14 mouse cellular contexts compared by ENCODE assay signal in genomic region chr10:99474546-99474945, GRCm38 (mm10).
"Had no signal": no experiment of that assay in that cellular context is flagged by ENCODE, and none has a peak within 500 bp of the region (broad histone marks: within the 10 kb centered on the region; RNA-seq: fewer than 3 reads in every experiment).

No protein-coding gene starts in this region.

- H3K36me3 ChIP-seq: limb, embryonic 15.5 days; liver, embryonic 12.5 days; midbrain, embryonic 10.5 days; neural tube, embryonic 15.5 days had no signal

- H3K4me1 ChIP-seq: liver, embryonic 12.5 days had no signal

- H3K9ac ChIP-seq: limb, embryonic 15.5 days; liver, embryonic 12.5 days; lung, embryonic 14.5 days; neural tube, embryonic 15.5 days had no signal

- H3K9me3 ChIP-seq: limb, embryonic 15.5 days; liver, embryonic 12.5 days; midbrain, embryonic 10.5 days; neural tube, embryonic 15.5 days had no signal

- H3K27ac ChIP-seq: kidney, postnatal 0 days; limb, embryonic 15.5 days; liver, embryonic 12.5 days; midbrain, embryonic 10.5 days; neural tube, embryonic 15.5 days had no signal

- H3K4me2 ChIP-seq: limb, embryonic 15.5 days; liver, embryonic 12.5 days; lung, embryonic 14.5 days; neural tube, embryonic 15.5 days had no signal

- H3K4me3 ChIP-seq: limb, embryonic 15.5 days; liver, embryonic 12.5 days; midbrain, embryonic 10.5 days; myocyte; neural tube, embryonic 15.5 days had no signal

- ATAC-seq: liver, embryonic 12.5 days had no signal

- DNase-seq: kidney, postnatal 36 days; lung, embryonic 14.5 days; lung, postnatal 10 days; lung, postnatal 4 days; midbrain, embryonic 14.5 days; right cerebral cortex, adult 18-20 months; thymus, adult 18-20 months; thymus, postnatal 25 days had no signal

- H3K27me3 ChIP-seq: limb, embryonic 15.5 days; liver, embryonic 12.5 days; neural tube, embryonic 15.5 days had no signal
